In the genomic region with DNA sequence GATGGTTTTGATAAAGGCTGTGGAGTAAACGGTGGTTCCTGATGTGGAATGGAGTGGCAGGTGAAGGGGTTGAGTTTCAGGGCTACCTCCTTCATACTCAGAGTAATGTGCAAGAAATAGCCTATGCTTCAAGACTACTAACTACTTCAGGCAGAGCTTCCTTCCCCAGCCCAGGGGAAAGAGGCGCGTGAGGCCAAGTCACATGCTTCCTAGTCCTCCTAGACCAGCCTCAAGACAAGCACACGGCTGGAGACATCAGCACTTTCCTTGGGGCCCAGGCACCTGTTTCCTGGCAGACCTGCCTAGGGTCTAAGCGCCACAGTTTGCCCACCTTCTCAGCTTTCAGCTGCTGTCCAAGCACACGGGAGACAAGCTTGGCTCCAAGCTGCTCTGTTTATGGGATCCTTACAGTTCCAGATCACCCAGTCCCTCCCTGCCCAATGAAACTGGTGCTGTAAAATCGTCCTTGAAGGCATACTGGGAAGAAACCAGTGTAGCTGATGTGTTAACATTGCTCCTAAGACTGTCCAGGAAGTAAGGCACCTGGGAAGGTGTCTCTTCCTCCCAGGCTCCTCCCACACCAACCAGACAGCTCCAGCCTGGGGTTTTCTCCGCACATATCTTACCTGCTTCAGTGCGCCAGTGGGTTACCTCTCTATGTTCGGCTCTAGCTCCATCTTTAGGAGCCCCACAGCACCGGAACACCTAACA, we compare ENCODE assay signal across 8 mouse cellular contexts. TPM values are rescaled to one million over a fixed set of nuclear protein-coding genes. Genes with fewer than 3 reads are reported as not detected.
DNase-seq lines count a peak whose midpoint lies in the region; ATAC-seq and TF ChIP-seq lines count a peak whose summit lies in the region.

No protein-coding gene starts in this region.

- H3K4me1 ChIP-seq in hindbrain, embryonic 11.5 days (replicated peaks; ENCODE audit: control insufficient read depth, insufficient read depth, low read length): 0 out of 2 replicates have a peak, but pooled peaks cover 4% of the 10 kb centered on the region
- H3K4me1 ChIP-seq in limb, embryonic 15.5 days: peaks cover 17% of the 10 kb centered on the region
- peaks cover 8% of the 10 kb centered on the region for H3K4me1 ChIP-seq in small intestine, adult 2 months (ENCODE audit: control insufficient read depth, insufficient read depth, insufficient read length, low read length)

- 0 out of 2 replicates have a peak overlapping the region, but pooled peaks have one; percentile 4 for H3K9ac ChIP-seq in hindbrain, embryonic 11.5 days (ENCODE audit: low read depth, low read length)
- H3K9ac ChIP-seq in limb, embryonic 15.5 days: no peak overlapping the region

- no peaks in the 10 kb centered on the region for H3K36me3 ChIP-seq in hindbrain, embryonic 11.5 days (ENCODE audit: control insufficient read depth, insufficient read depth, low read length)
- H3K36me3 ChIP-seq in limb, embryonic 15.5 days: no peaks in the 10 kb centered on the region
- H3K36me3 ChIP-seq in small intestine, adult 2 months (ENCODE audit: control insufficient read depth, insufficient read depth, low read length): no peaks in the 10 kb centered on the region

- peak; percentile 25 for DNase-seq in spleen, adult 12 weeks (ENCODE audit: low spot score)
- DNase-seq in spleen, postnatal 4 days (ENCODE audit: low spot score in 2 of 2): no peak
- peak; percentile 23 for DNase-seq in hindbrain, embryonic 11.5 days (ENCODE audit: low spot score)
- no peak for DNase-seq in left cerebral cortex, postnatal 36 days (ENCODE audit: low spot score in 2 of 2)
- DNase-seq in embryo, embryonic 9.5 days (ENCODE audit: extremely low spot score): no peak
- DNase-seq in embryo, embryonic 10 days (ENCODE audit: low spot score): no peak

- H3K27me3 ChIP-seq in hindbrain, embryonic 11.5 days (ENCODE audit: control insufficient read depth, insufficient read depth, low read length): peaks cover 22% of the 10 kb centered on the region
- peaks cover 61% of the 10 kb centered on the region for H3K27me3 ChIP-seq in limb, embryonic 15.5 days
- H3K27me3 ChIP-seq in small intestine, adult 2 months (ENCODE audit: control insufficient read depth, insufficient read depth, low read length): 0 out of 2 replicates have a peak, but pooled peaks cover 3% of the 10 kb centered on the region

- no peak for TF ChIP-seq POLR2A in small intestine, adult 2 months (IDR thresholded peaks at IDR 0.05; ENCODE audit: low read depth, low read length)

- H3K4me2 ChIP-seq in hindbrain, embryonic 11.5 days (replicated peaks; ENCODE audit: low read depth, low read length): peak overlapping the region; percentile 86
- H3K4me2 ChIP-seq in limb, embryonic 15.5 days: peak overlapping the region; percentile 72

- ATAC-seq in hindbrain, embryonic 11.5 days (ENCODE audit: low FRiP score): peak; percentile 22; the same call in 1 of the 2 replicates
- ATAC-seq in limb, embryonic 15.5 days (ENCODE audit: insufficient number of reproducible peaks, low FRiP score, low TSS enrichment, low read depth): no peak

- 14% methylated on average over 11 of the region's 11 CpGs for WGBS in hindbrain, embryonic 11.5 days
- 14% methylated on average over 11 of the region's 11 CpGs for WGBS in limb, embryonic 15.5 days
- 11% methylated on average over 11 of the region's 11 CpGs for WGBS in small intestine, adult 2 months

- H3K4me3 ChIP-seq in hindbrain, embryonic 11.5 days (ENCODE audit: low read depth, low read length): no peak overlapping the region; the same call in 1 of the 2 replicates
- H3K4me3 ChIP-seq in limb, embryonic 15.5 days: peak overlapping the region; percentile 34
- H3K4me3 ChIP-seq in small intestine, adult 2 months (ENCODE audit: low read depth, low read length): peak overlapping the region; percentile 42

- H3K9me3 ChIP-seq in hindbrain, embryonic 11.5 days (ENCODE audit: control insufficient read depth, low read length): no peaks in the 10 kb centered on the region
- H3K9me3 ChIP-seq in limb, embryonic 15.5 days: no peaks in the 10 kb centered on the region

- no peak for TF ChIP-seq CTCF in small intestine, adult 2 months (IDR thresholded peaks at IDR 0.05; ENCODE audit: extremely low read depth, insufficient read length, insufficient replicate concordance, low read depth, low read length)

- intact Hi-C loops in left cerebral cortex, postnatal 36 days (cut with DNase I): no loop called here

- 0 out of 2 replicates have a peak overlapping the region, but pooled peaks have one; percentile 6 for H3K27ac ChIP-seq in hindbrain, embryonic 11.5 days (ENCODE audit: low read depth, low read length)
- H3K27ac ChIP-seq in limb, embryonic 15.5 days: no peak overlapping the region
- no peak overlapping the region for H3K27ac ChIP-seq in small intestine, adult 2 months (ENCODE audit: insufficient read depth, low read depth, low read length)

RNA-seq across cellular contexts. Expression of gene Pdzk1ip1, which starts 8.1 kb away (rescaled TPM):
- 12.8 and 16.0 TPM in 2 replicates for polyA plus RNA-seq in hindbrain, embryonic 11.5 days (2014; fragmentation: Nextera tagmentation; extraction: Ambion mirVana)
- 94.4 and 100 TPM in 2 replicates for polyA plus RNA-seq in limb, embryonic 15.5 days (2015; fragmentation: Nextera tagmentation; extraction: Ambion mirVana)
- polyA plus RNA-seq in small intestine, adult 2 months (2012; rRNA removed): 8.4 and 10.7 TPM in 2 replicates
- 1 to 10 TPM in 1 of 2 experiments, under 1 TPM in 1; 0.39 to 1.1 TPM for total RNA-seq in left cerebral cortex, postnatal 36 days (2021)

RNA-seq across cellular contexts. Expression of gene Cyp4x1, which starts 37.5 kb away (rescaled TPM):
- polyA plus RNA-seq in hindbrain, embryonic 11.5 days (2014; fragmentation: Nextera tagmentation; extraction: Ambion mirVana): 0.75 and 0.79 TPM in 2 replicates
- not detected in 2 replicates for polyA plus RNA-seq in limb, embryonic 15.5 days (2015; fragmentation: Nextera tagmentation; extraction: Ambion mirVana)
- polyA plus RNA-seq in small intestine, adult 2 months (2012; rRNA removed): not detected in 2 replicates
- 10 to 100 TPM; 12.6 TPM for total RNA-seq in left cerebral cortex, postnatal 36 days (2021)

RNA-seq across cellular contexts. Expression of gene Tal1, which starts 40.4 kb away (rescaled TPM):
- 8.6 and 10.3 TPM in 2 replicates for polyA plus RNA-seq in hindbrain, embryonic 11.5 days (2014; fragmentation: Nextera tagmentation; extraction: Ambion mirVana)
- polyA plus RNA-seq in limb, embryonic 15.5 days (2015; fragmentation: Nextera tagmentation; extraction: Ambion mirVana): 0.67 and 1.0 TPM in 2 replicates
- polyA plus RNA-seq in small intestine, adult 2 months (2012; rRNA removed): 0.71 and 1.8 TPM in 2 replicates
- 1 to 10 TPM; 1.6 to 2.2 TPM for total RNA-seq in left cerebral cortex, postnatal 36 days (2021)

Comparison
In these comparisons a context has a peak if more than half of its experiments do, and no peak if none do; other contexts are left out.
1. DNase-seq: peak in spleen, adult 12 weeks (single experiment) and hindbrain, embryonic 11.5 days (single experiment); none in spleen, postnatal 4 days (0 of 2), left cerebral cortex, postnatal 36 days (0 of 2), embryo, embryonic 9.5 days (single experiment) and embryo, embryonic 10 days (single experiment).